Mouse (Mus musculus): ENCODE results near the gene Mgll. TPM values are rescaled to one million over a fixed set of nuclear protein-coding genes. Genes with fewer than 3 reads are reported as not detected.

Mgll gene
- total RNA-seq, 2 experiments from 2014 or later = 0.99 to 2.0 TPM

DNA sequence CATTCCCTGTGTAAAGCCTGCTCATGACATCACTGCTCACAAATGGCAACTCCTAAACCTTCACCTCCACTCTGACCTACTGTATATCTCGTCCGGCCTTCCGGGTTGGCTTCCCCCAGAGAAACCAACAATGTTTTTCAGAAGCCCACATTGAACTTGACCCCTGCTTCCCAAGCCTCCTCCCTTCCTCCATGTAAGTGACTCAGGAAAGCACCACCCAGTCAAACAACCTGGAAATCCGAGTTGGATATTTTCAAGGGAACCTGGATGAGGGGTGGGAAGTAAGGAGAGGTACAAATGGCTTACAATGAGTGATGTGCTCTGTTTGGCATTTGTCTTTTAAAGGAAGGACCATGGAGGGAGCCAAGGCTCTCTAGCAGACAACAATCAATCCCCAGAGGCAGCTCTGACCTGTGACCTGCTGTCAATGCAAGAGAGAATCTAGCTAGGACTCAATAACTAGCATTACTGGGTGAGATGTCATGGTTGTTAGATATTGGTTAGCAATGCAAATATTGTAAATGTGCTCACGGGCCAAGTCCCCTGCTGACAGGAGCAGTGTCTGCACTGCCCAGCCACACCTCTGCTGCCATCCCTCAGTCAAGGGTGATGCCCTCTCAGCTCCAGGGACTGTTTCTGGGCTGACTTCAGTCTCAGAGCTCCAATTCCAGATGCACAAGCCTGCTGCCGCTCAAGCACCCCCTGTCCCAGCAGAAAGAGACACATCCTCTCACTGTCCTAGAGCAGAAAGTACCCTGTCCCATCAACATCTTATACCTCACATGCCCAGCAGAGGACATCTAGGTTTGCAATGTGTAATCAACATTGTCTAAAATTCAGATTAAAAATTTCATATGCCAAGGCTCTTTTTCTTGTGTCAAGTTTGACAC, 6.8 kb upstream of the Mgll start:
- ATAC-seq (replicated peaks; ENCODE audit: poor library complexity, severe bottlenecking) = no peak

GRCm38 (mm10) chr6:88718033-88718725, 6.0 kb upstream of the Mgll start:
- ATAC-seq (replicated peaks; ENCODE audit: poor library complexity, severe bottlenecking) = no peak

DNA sequence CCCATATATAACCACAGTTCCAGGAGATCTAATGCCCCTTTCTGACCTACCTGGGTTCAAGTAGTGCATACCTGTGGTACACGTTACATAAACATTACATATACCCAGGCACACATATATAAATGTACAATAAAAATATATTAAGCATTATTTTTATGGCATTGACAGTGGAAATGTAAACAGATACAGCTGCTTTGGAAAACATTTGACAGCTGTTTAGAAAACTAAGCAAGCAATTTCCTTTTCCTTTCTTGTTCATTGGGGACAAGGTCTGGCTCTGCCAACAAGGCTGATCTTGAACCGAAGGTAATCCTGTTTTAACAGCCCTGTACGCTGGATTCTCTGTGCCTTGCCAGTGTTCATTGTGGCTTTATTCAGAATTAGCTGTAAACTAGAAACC, 3.2 kb upstream of the Mgll start:
- ATAC-seq (replicated peaks; ENCODE audit: poor library complexity, severe bottlenecking) = no peak

DNA sequence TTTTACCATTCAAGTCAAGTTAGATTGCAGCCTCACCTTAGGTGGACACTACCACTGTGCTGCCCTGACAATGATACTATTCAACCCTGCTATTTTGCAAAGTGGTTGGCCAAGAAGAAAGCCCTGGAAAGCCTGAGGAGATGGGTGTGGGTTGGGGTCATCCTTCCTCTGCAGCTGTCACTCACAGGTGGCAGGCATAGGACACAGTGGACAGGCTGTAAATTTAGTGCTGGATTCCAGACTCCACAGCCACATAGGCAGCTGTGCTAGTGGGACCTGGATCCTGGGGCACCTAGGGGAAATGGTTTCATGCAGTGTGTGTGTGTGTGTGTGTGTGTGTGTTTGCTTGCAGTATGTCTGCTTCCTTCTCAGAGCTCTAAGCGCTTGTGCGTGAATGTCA, 1.3 kb upstream of the Mgll start:
- no peak for ATAC-seq (replicated peaks; ENCODE audit: poor library complexity, severe bottlenecking)

DNA sequence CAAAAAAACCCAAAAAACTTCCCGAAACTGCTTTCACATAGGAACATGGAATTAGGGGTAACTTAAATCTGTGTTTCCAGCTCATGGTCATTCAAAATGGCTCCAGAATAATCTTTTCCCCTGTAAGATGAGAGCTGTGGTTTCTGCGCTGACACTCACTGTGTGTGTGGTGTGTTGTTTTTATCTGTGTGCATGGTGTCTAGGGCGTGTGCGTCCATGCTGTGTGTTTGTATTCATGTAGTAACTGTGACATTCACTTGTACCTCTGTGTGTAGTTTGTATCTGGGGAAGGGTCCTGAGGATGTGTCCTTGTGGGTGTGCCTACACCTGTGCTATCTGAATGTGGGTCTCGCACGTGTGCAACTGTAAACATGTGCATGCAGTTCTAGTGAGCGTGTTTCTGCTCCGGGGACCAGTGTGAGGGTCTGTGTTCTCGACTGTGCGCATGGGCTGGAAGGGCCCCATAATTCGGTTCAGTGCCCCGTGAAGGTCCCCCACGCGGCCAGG, 353 bp upstream of the Mgll start:
- ATAC-seq (replicated peaks; ENCODE audit: poor library complexity, severe bottlenecking) = no peak

GRCm38 (mm10) chr6:88725590-88725989, 1.4 kb downstream of the Mgll start:
- no peak for ATAC-seq (replicated peaks; ENCODE audit: poor library complexity, severe bottlenecking)

DNA sequence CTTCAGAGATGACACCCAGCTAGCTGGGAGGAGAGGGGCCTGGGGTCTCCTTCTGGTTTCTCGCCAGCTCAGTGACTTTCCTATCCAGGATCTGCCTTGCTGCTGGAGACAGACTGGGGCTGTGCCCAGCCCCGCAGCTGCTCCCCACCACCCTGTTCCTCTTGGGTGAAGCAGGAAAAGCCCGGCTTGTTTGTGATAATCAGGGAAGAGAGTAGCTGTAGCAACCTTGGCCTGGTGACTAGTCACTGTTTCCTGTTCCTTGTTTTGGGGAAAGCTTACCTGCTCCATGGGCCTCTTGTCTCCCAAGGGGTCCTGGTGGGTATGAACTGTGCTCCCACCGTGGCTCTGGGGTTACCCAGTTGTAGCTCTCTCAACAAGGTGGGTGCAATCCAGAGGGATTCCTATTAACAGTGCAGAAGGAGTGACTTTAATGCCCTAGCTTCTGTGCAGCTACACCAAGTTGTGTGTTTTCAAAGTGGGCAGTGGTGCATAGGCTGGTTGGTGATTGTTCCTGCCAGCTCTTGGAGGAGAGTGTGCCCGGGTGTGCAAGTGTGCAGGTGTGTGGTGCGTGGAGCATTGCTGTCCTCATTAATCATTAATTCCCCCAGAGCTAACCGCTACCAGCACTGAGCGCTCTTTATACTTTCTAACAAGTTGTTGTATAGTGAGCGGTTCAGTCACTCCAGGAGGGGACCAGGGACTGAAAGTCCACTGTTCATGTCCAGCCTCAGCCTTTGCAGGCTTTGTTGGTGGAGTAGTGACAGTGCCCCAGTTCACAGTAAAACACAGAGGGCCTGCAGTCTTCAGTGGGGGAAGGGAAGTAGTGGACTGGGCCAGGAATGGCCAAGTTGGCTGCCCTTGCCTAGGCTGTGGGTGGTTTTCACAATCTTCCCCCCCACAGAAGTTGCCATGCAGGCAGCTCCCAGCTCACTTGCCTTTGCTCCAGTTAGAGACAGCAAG, 2.3 kb downstream of the Mgll start:
- ATAC-seq (replicated peaks; ENCODE audit: poor library complexity, severe bottlenecking) = 0 out of 2 replicates have a peak, but pooled peaks have one; percentile 1

DNA sequence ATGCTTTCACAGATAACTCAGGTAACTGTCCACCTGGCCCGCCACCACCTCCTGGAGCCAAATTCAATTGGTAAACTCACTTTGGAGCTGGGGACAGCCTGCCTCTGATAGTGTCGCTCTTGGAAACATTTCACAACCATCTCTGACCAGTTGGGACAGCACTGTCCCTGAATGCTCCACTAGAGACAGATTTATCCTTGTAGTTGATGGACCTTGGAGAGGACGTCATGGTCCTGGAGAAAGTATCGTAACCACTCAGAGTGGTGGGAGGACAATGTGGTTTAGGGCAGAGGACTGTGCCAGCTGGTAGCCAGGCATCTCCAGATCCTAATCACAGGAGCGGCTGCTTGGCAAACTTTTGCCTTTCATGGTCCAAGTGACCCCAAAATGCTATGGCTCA, 3.3 kb downstream of the Mgll start:
- no peak for ATAC-seq (replicated peaks; ENCODE audit: poor library complexity, severe bottlenecking)

DNA sequence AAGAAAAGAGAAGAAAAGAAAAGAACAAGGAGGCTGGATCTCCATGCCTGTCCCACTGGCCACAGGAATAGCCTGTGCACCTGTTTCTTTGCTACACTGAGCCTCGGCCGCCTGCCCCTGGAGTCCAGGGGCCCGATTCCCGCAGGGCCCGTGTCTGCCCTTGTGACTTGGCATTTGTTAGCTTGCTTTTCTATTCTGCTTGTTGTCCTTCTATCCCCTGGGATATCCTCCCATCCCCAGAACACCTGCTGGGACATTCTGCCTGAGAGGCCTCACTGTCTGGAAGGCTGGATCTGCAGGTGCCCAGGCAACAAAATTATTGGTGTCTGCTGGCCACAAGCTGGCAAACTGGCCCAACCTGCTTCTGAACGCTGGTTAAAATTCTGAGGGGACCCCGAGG, 3.8 kb downstream of the Mgll start:
- no peak for ATAC-seq (replicated peaks; ENCODE audit: poor library complexity, severe bottlenecking)

DNA sequence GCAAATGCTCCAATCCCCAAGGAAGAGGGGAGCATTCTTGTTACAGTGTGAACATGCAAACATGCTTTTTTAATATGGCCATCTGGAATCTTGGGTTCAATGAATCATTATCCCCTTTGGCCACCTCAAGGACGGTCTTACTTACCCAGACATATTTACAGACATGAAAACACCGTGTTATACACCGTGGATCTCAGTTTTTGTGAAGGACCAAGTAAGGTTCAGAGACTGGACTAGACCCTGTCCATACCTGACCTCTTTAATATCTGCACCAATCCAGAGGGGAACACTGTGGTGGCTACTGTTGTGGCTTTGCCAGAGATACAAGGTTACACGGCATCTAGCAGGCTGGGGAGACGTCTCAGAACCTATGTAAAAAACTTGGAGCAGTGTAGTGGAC, 4.3 kb downstream of the Mgll start:
- no peak for ATAC-seq (replicated peaks; ENCODE audit: poor library complexity, severe bottlenecking)

DNA sequence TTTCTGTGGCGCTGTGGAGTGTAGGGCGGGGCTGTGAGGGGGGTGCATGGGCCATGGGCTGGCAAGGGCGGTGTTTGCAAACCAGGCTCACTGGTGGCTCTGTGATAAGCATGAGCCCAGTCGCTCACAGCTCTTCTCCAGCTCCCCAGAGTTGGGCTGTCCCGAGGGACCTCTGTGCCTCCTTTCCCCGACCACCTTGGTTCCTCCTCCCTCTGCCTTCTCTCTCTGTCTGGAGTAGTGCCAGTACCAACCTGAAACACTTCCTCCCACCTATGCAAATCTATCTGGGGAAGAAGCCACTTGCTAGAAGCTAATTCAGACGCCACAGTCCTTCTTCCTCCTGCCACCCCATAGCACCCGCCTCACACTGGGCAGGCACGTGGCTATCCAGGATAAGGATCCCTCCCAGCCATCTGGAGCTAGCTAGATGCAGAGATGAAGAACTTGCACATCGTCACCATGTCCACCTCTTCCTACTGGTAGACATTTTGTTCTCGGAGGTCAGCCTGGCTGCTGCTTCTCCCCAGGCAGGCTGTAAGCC, 7.1 kb downstream of the Mgll start:
- ATAC-seq (replicated peaks; ENCODE audit: poor library complexity, severe bottlenecking) = no peak

GRCm38 (mm10) chr6:88731991-88732390, 7.8 kb downstream of the Mgll start:
- ATAC-seq (replicated peaks; ENCODE audit: poor library complexity, severe bottlenecking) = no peak

- ATAC-seq (replicated peaks; ENCODE audit: poor library complexity, severe bottlenecking) = no peak
Observed at GRCm38 (mm10) chr6:88732643-88733613, 8.7 kb downstream of the Mgll start.

- no peak for ATAC-seq (replicated peaks; ENCODE audit: poor library complexity, severe bottlenecking)
Observed at GRCm38 (mm10) chr6:88736337-88736736, 12.1 kb downstream of the Mgll start.

- ATAC-seq (replicated peaks; ENCODE audit: poor library complexity, severe bottlenecking) = no peak
Observed at GRCm38 (mm10) chr6:88736741-88737508, 12.7 kb downstream of the Mgll start.

DNA sequence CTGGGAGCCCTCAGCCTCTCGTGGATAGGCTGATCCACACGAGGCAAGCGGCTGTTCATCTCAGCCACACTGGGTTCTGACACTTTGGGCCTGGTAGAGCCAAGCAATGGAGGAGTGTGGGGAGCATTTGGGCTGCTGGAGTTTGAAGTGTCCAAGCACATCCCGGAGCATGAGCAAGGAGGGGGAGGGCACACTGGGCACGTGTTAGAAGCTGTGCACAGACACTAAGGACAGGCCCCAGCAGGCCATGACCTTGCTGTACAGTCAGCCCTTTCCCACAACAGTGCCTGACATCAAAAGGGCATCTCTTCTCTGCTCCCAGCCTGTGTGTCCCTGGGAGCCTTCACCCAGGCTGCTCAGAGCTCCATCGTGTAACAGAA, 13.3 kb downstream of the Mgll start:
- no peak for ATAC-seq (replicated peaks; ENCODE audit: poor library complexity, severe bottlenecking)

DNA sequence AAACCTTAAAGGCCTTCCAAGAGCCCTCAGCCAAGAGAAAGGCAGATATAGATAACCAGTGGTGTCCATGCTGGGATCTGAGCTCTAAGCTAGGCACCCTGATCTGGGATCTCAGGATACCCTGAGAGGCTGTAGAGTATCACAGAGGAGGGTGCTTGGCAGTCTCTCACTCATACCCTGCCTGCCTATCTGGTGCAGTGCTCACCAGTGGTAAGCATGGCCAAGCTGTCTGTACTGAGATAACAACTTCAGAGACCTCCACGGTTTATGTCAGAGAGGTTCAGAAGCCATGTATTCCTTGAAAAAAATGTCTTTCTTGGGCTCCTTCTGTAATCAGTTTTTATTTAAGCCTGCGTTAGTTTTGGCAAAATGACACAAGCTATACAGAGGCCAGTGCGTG, 16.8 kb downstream of the Mgll start:
- ATAC-seq (replicated peaks; ENCODE audit: poor library complexity, severe bottlenecking) = no peak

DNA sequence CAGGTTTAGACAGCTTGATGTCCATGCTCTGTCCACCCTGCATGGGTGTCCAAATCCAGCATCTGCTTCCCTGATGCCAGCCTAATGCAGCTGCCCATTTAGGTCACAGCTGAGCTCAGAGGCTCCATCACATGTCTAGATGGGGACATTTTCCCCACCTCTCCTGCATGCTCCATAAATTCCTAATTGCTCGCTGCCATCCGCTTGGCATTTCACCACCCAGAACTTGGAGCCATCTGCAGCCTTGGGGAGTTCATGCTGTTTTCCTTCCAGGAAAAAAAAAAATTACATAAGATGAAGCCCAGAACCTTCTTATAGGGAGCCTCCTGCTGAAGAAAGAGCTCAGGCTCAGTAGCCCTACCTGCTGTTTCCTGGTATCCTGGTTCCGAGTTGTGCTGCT, 17.6 kb downstream of the Mgll start:
- ATAC-seq (replicated peaks; ENCODE audit: poor library complexity, severe bottlenecking) = no peak

All from granulocyte monocyte progenitor cell, adult 5-6 weeks (primary cell).